Mouse (Mus musculus): Measurements from ENCODE around the gene Tomm34. TPM values are rescaled to one million over a fixed set of nuclear protein-coding genes. Genes with fewer than 3 reads are reported as not detected.

Tomm34 gene
- 10 to 100 TPM; 75.3 to 84.3 TPM for total RNA-seq (2023)

GRCm38 (mm10) chr2:164070765-164071436 is at the start of gene Tomm34:
TSS of gene Tomm34 (minus strand) at chr2:164071169.

DNA sequence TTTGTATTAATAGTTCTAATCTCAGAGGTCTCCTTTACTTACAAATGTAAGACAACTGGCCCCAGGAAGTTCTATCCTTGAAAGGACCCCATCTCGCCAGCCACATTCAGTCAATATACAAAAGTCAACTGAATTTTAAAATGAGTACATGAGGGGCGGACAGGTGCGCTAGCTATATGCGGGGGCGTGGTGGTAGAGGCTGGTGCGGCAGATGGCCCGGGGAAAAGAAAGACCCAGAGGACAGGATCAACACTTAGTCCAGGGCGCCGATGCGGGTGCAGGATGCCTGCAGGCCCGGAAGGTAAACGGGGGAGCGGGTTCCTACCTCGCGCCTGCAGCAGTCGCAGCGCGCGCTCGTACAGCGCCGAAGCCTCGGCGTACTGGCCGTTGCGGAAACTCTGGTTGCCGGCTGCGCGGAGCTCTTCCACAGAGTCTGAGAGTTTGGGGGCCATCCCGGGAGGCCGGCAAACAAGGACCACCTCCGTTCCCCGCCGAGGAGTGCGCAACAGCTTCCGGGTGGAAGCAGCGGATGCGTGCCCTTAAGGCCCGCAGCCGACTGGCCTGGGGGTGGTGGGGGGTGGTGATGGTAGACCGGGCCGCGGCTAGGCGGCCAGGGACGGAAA is 716 bp downstream of the Tomm34 start, which contains the start of gene Stk4:
TSS of gene Stk4 (plus strand) at position 181 of the 623 bp plus-strand sequence.

DNA sequence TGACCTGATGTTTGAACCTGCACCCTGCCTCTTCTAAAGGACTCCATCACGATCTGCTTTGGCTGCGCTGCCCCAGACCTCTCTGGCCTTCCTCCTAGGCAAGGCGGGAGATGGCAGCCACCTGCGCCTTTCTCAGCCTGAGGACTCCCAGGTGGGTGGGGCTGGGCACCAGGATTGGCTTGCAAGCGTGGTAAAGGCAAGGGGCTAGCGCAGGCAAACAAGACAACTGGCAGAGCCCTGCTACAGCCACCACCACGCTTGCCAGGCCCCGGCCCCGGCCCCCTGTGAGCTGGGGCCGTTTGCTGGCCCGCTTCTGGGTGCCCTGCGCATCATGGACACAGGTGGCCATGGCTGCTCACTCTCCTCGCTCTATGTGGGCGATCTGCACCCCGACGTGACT is 45.8 kb downstream of the Tomm34 start, which contains the start of gene Pabpc1l:
TSS of gene Pabpc1l (plus strand) at position 301 of the 400 bp plus-strand sequence.

Other genes starting within 250 kb of the Tomm34 start
- not detected for gene Kcnk15, start 217.5 kb downstream of the Tomm34 start, total RNA-seq (2023)
- not detected for gene Rims4, start 152.5 kb downstream of the Tomm34 start, total RNA-seq (2023)
- 100 to 1,000 TPM; 130 to 135 TPM for gene Ywhab, start 76.2 kb downstream of the Tomm34 start, total RNA-seq (2023)
- gene Pabpc1l, start 45.7 kb downstream of the Tomm34 start, total RNA-seq (2023), result 10 to 100 TPM in 1 of 2 experiments, 1 to 10 TPM in 1; 5.3 to 11.1 TPM
- gene Stk4, start 847 bp downstream of the Tomm34 start, total RNA-seq (2023), result 100 to 1,000 TPM; 323 to 326 TPM
- not detected for gene Kcns1, start 99.9 kb upstream of the Tomm34 start, total RNA-seq (2023)
- gene Wfdc5, start 111.6 kb upstream of the Tomm34 start, total RNA-seq (2023), result not detected
- not detected for gene Wfdc12, start 119.4 kb upstream of the Tomm34 start, total RNA-seq (2023)
- not detected for gene Wfdc15a, start 129.0 kb upstream of the Tomm34 start, total RNA-seq (2023)
- gene Wfdc15b, start 150.5 kb upstream of the Tomm34 start, total RNA-seq (2023), result not detected
- not detected for gene Svs2, start 167.3 kb upstream of the Tomm34 start, total RNA-seq (2023)
- not detected for gene Svs3b, start 185.5 kb upstream of the Tomm34 start, total RNA-seq (2023)
- not detected for gene Svs4, start 207.3 kb upstream of the Tomm34 start, total RNA-seq (2023)
- gene Svs3a, start 218.1 kb upstream of the Tomm34 start, total RNA-seq (2023), result not detected
- gene Svs6, start 245.6 kb upstream of the Tomm34 start, total RNA-seq (2023), result not detected

Measured in T-cell, adult 66 days (primary cell).